ENCODE assay signal across 18 mouse cellular contexts in genomic region chr12:32124456-32124855, GRCm38 (mm10).
"Had no signal": no experiment of that assay in that cellular context is flagged by ENCODE, and none has a peak within 500 bp of the region (broad histone marks: within the 10 kb centered on the region; RNA-seq: fewer than 3 reads in every experiment).

No protein-coding gene starts in this region.

- ATAC-seq: intestine, postnatal 0 days had no signal

- H3K9me3 ChIP-seq: lung, embryonic 15.5 days had no signal

- H3K27ac ChIP-seq: kidney, postnatal 0 days; layer of hippocampus, adult 2 months; left cerebral cortex, adult 2 months; lung, embryonic 15.5 days; stomach, postnatal 0 days had no signal

- H3K4me2 ChIP-seq: lung, embryonic 15.5 days; midbrain, embryonic 11.5 days had no signal

- DNase-seq: kidney, adult 2 months; kidney, postnatal 25 days; layer of hippocampus, adult 9-11 months; layer of hippocampus, postnatal 36 days; lung, adult 18-20 months; lung, postnatal 14 days; lung, postnatal 4 days; midbrain, embryonic 14.5 days; thymus, adult 2 months; thymus, postnatal 14 days; thymus, postnatal 4 days had no signal

- H3K4me1 ChIP-seq: lung, embryonic 15.5 days had no signal

- H3K9ac ChIP-seq: lung, embryonic 15.5 days had no signal

- H3K4me3 ChIP-seq: layer of hippocampus, adult 2 months; left cerebral cortex, adult 2 months; lung, embryonic 15.5 days had no signal

- H3K36me3 ChIP-seq: lung, embryonic 15.5 days had no signal

- H3K27me3 ChIP-seq: lung, embryonic 15.5 days had no signal
